Mouse (Mus musculus): ENCODE measurements around the gene Sec24c. TPM values are rescaled to one million over a fixed set of nuclear protein-coding genes. Genes with fewer than 3 reads are reported as not detected.
"Not testable (repeated sequence)": the region's sequence is repeated elsewhere in the genome, so short reads cannot be mapped to it uniquely, and the experiment has no call there.

The Sec24c gene
- polyA plus RNA-seq (2015; fragmentation: Nextera tagmentation; extraction: Ambion mirVana) = 90.5 and 110 TPM in 2 replicates

DNA sequence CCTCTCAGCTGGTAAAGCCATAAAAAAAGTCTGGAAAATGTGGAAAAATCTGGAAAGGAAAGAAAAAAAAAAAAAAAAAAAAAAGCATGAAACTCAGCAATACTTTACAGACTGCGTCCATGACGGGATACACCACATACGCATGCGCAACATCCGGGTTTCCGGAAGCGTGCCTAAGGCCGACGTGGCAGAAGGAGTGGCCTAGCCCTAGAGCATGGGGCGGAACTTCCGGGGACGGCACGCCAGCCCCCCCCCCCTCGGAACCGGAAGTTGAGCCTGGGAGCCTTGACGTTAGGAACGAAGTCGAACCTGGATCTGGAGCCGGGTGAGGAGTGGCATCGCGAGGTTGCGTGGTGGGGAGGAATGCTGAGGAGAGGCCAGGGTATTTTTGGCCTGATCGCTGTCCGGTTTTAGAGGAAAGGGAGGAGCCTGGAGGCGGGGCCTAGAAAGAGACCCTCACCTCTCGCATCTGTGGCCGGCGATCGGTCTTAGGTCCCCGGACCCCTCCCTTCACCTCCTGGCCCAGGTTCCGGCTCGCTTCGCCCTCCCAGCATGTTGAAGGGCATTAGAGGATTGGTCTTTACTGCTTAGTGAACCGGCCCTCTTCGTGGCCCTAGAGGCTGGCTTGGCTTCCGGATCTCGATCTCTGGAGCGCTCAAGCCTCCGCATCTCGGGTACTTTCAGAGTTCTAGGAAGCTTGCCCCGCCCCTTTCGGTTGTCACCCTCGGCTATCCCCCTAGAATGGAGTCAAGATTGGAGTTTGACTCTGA lies at the start of gene Sec24c:
Gene Sec24c, plus strand, starts transcription at position 245 of the 770 bp plus-strand sequence.
- Histone ChIP-seq H3K9ac (ENCODE audit: low read length) (peak within 1 kb of the TSS; percentile 95), H3K4me1 (ENCODE audit: control insufficient read depth, insufficient read depth, low read length) (peaks cover 13% of the 10 kb centered on the region), H3K27me3 (ENCODE audit: control insufficient read depth, insufficient read depth, low read length) (no peaks in the 10 kb centered on the region), H3K36me3 (ENCODE audit: control insufficient read depth, insufficient read depth, low read length) (peaks cover 18% of the 10 kb centered on the region), H3K4me3 (replicated peaks; ENCODE audit: low read length) (peak within 1 kb of the TSS; percentile 97), H3K27ac (ENCODE audit: low read length) (peak within 1 kb of the TSS; percentile 98), H3K4me2 (ENCODE audit: low read depth, low read length) (peak within 1 kb of the TSS; percentile 94), H3K9me3 (replicated peaks; ENCODE audit: control insufficient read depth, low read length) (no peaks in the 10 kb centered on the region)
- under 1% methylated on average over 43 of the region's 43 CpGs for WGBS
- peak; percentile 97 for ATAC-seq (ENCODE audit: insufficient read depth, low FRiP score)

DNA sequence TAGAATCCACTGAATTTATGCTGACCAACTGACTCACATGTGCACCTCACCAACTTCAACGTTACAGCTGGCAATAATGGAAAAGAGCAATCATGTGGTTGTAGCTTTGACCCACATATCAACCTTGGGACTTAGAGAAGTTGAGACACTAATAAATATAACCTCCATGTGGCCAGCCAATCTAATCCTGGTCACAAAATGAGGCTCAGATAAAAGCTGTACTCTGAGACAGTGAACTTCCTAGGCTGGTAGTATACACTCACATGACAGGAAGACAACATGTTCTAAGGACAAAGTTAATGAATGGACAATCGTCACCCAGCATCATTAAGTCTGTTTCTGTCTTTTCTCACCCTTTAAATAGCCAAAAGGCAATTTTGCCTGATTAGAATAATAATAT lies 47.7 kb upstream of the Sec24c start:
- no peak overlapping the region for H3K9ac ChIP-seq (ENCODE audit: low read length)
- H3K9me3 ChIP-seq (replicated peaks; ENCODE audit: control insufficient read depth, low read length) = no peaks in the 10 kb centered on the region
- WGBS = 81% methylated on average over 2 of the region's 2 CpGs
- H3K27me3 ChIP-seq (ENCODE audit: control insufficient read depth, insufficient read depth, low read length) = no peaks in the 10 kb centered on the region
- no peaks in the 10 kb centered on the region for H3K36me3 ChIP-seq (ENCODE audit: control insufficient read depth, insufficient read depth, low read length)
- no peak overlapping the region for H3K4me2 ChIP-seq (ENCODE audit: low read depth, low read length)
- H3K4me1 ChIP-seq (ENCODE audit: control insufficient read depth, insufficient read depth, low read length) = no peaks in the 10 kb centered on the region
- no peak for ATAC-seq (ENCODE audit: insufficient read depth, low FRiP score)
- no peak overlapping the region for H3K4me3 ChIP-seq (replicated peaks; ENCODE audit: low read length)
- H3K27ac ChIP-seq (ENCODE audit: low read length) = no peak overlapping the region

DNA sequence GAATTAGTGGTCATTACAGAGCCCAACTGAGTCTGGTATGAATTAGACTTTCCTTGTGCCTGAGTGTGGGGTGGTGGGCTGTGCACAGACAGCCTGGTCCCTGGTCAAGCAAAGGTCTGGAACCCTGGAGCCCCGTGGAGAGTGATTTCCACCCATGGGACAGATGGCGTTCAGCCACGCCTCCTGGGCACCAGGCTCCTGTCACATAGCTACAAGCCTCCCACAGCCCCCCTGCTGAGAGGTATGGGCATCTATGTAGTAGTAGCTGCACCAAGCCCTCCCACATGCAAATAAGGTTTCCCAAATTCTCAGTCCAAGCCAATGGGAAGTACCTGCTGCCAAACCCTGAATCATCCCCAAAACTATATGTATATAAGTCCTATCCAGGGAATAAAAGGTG lies 47.1 kb upstream of the Sec24c start:
- WGBS = 82% methylated on average over 3 of the region's 3 CpGs
- no peak for ATAC-seq (ENCODE audit: insufficient read depth, low FRiP score)
- no peak overlapping the region for H3K27ac ChIP-seq (ENCODE audit: low read length)

DNA sequence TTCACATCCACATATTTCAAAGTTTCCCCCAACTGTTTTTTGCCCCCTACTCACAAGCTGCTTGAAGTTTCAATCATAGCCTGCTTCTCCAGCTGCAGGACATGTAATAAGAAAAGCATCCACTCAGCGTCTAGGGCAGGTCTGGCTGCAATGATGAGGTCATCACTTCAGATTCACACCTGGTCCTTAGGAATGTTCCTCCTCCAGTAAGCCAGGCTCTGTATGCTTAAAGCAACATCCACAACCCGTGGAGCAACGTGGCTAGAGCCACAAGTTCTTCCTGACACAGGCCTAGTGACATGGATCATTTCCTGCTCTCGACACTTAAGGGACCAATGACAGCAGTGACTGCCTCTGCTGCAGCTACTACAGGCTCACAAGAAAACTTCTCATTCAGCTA lies 42.9 kb upstream of the Sec24c start:
- H3K4me3 ChIP-seq (replicated peaks; ENCODE audit: low read length) = no peak overlapping the region
- H3K9me3 ChIP-seq (replicated peaks; ENCODE audit: control insufficient read depth, low read length) = no peaks in the 10 kb centered on the region
- H3K9ac ChIP-seq (ENCODE audit: low read length) = no peak overlapping the region
- ATAC-seq (ENCODE audit: insufficient read depth, low FRiP score) = no peak
- H3K27me3 ChIP-seq (ENCODE audit: control insufficient read depth, insufficient read depth, low read length) = no peaks in the 10 kb centered on the region
- no peak overlapping the region for H3K4me2 ChIP-seq (ENCODE audit: low read depth, low read length)
- no peaks in the 10 kb centered on the region for H3K36me3 ChIP-seq (ENCODE audit: control insufficient read depth, insufficient read depth, low read length)
- no peak overlapping the region for H3K27ac ChIP-seq (ENCODE audit: low read length)
- 43% methylated on average over 4 of the region's 4 CpGs for WGBS
- no peaks in the 10 kb centered on the region for H3K4me1 ChIP-seq (ENCODE audit: control insufficient read depth, insufficient read depth, low read length)

More for the DNA sequence above, 47.1 kb upstream of the Sec24c start:
- no peak overlapping the region for H3K4me2 ChIP-seq (ENCODE audit: low read depth, low read length)
- no peaks in the 10 kb centered on the region for H3K36me3 ChIP-seq (ENCODE audit: control insufficient read depth, insufficient read depth, low read length)
- H3K27me3 ChIP-seq (ENCODE audit: control insufficient read depth, insufficient read depth, low read length) = no peaks in the 10 kb centered on the region
- H3K9ac ChIP-seq (ENCODE audit: low read length) = no peak overlapping the region
- no peaks in the 10 kb centered on the region for H3K9me3 ChIP-seq (replicated peaks; ENCODE audit: control insufficient read depth, low read length)
- no peaks in the 10 kb centered on the region for H3K4me1 ChIP-seq (ENCODE audit: control insufficient read depth, insufficient read depth, low read length)
- H3K4me3 ChIP-seq (replicated peaks; ENCODE audit: low read length) = no peak overlapping the region

DNA sequence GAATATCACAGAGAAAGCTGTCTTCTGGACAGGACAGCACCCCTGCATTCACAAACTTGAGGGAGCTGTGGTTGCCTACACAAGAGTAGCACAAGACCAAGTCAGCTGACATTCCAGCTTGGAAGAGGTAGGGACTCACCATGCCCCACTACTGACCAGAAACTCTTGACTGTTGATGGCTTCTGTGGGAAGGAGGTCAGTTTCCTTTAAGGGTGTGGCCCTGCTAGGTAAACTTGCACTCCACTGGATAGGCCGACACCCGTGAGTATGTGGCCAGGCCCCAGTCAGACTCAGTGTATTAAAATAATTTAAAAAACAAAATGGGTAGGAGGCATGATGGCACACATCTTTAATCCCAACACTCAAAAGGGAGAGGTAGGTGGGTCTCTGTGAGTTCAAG lies 38.6 kb upstream of the Sec24c start:
- ATAC-seq (ENCODE audit: insufficient read depth, low FRiP score) = peak; percentile 49; the same call in 1 of the 2 replicates
- 0 out of 2 replicates have a peak, but pooled peaks cover 3% of the 10 kb centered on the region for H3K4me1 ChIP-seq (ENCODE audit: control insufficient read depth, insufficient read depth, low read length)
- H3K9me3 ChIP-seq (replicated peaks; ENCODE audit: control insufficient read depth, low read length) = no peaks in the 10 kb centered on the region
- H3K4me3 ChIP-seq (replicated peaks; ENCODE audit: low read length) = no peak overlapping the region
- no peaks in the 10 kb centered on the region for H3K27me3 ChIP-seq (ENCODE audit: control insufficient read depth, insufficient read depth, low read length)
- 63% methylated on average over 2 of the region's 2 CpGs for WGBS
- no peaks in the 10 kb centered on the region for H3K36me3 ChIP-seq (ENCODE audit: control insufficient read depth, insufficient read depth, low read length)
- H3K9ac ChIP-seq (ENCODE audit: low read length) = no peak overlapping the region
- H3K27ac ChIP-seq (ENCODE audit: low read length) = no peak overlapping the region
- no peak overlapping the region for H3K4me2 ChIP-seq (ENCODE audit: low read depth, low read length)

DNA sequence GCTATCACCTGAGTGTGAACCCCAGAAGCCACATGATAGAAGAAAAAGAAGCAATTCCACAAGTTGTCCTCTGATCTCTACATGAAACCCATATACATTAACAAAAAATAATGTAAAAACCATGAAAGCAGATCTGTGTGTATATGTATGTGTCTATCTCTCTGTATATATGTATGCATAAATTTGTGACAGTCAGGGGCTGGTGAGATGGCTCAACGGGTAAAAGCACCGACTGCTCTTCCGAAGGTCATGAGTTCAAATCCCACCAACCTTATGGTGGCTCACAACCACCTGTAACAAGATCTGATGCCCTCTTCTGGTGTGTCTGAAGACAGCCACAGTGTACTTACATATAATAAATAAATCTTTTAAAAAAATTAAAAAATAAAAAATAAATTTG lies 37.1 kb upstream of the Sec24c start:
- ATAC-seq (ENCODE audit: insufficient read depth, low FRiP score) = not testable (repeated sequence)

DNA sequence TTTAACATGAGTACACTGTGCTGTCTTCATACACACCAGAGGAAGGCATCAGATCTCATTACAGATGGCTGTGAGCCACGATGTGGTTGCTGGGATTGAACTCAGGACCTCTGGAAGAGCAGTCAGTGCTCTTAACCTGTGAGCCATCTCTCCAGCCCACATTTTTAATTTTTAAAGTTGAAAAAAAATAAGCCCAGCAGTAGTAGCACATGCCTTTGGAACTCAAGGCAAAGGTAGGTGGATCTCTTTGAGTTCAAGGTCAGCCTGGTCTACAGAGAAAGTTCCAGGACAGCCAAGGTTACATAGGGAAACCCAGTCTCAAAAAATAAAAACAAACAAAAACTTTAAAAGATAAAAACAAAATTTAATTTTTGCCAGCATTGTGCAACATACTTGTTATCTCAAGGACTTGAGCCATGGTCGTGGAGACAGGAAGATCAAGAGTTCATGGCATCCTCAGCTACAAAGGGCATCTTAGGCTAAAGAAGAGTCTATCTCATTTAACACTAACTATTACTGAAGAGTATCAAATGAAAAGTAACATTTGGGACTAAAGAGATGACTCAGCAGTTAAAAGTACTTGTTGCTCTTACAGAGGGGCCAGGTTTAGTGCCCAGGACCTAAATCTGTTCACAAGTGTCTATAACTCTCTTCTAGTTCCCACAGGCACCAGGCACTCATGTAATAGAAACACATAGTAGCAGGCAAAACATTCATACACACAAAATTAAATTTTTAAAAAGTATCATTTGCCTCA lies 36.1 kb upstream of the Sec24c start:
- ATAC-seq (ENCODE audit: insufficient read depth, low FRiP score) = no peak
- Histone ChIP-seq H3K4me3 (replicated peaks; ENCODE audit: low read length) (no peak overlapping the region), H3K9ac (ENCODE audit: low read length) (no peak overlapping the region), H3K27ac (ENCODE audit: low read length) (no peak overlapping the region), H3K4me2 (ENCODE audit: low read depth, low read length) (no peak overlapping the region), H3K9me3 (replicated peaks; ENCODE audit: control insufficient read depth, low read length) (no peaks in the 10 kb centered on the region), H3K36me3 (ENCODE audit: control insufficient read depth, insufficient read depth, low read length) (no peaks in the 10 kb centered on the region), H3K27me3 (ENCODE audit: control insufficient read depth, insufficient read depth, low read length) (no peaks in the 10 kb centered on the region), H3K4me1 (ENCODE audit: control insufficient read depth, insufficient read depth, low read length) (0 out of 2 replicates have a peak, but pooled peaks cover 6% of the 10 kb centered on the region)
- WGBS = 79% methylated on average over 2 of the region's 2 CpGs

More for the DNA sequence above, 37.1 kb upstream of the Sec24c start:
- H3K4me1 ChIP-seq (ENCODE audit: control insufficient read depth, insufficient read depth, low read length); H3K9me3 ChIP-seq (replicated peaks; ENCODE audit: control insufficient read depth, low read length); H3K36me3 ChIP-seq (ENCODE audit: control insufficient read depth, insufficient read depth, low read length); H3K4me3 ChIP-seq (replicated peaks; ENCODE audit: low read length); H3K27me3 ChIP-seq (ENCODE audit: control insufficient read depth, insufficient read depth, low read length); H3K4me2 ChIP-seq (ENCODE audit: low read depth, low read length); H3K9ac ChIP-seq (ENCODE audit: low read length); H3K27ac ChIP-seq (ENCODE audit: low read length): not testable (repeated sequence)
- WGBS = 92% methylated on average over 3 of the region's 3 CpGs

DNA sequence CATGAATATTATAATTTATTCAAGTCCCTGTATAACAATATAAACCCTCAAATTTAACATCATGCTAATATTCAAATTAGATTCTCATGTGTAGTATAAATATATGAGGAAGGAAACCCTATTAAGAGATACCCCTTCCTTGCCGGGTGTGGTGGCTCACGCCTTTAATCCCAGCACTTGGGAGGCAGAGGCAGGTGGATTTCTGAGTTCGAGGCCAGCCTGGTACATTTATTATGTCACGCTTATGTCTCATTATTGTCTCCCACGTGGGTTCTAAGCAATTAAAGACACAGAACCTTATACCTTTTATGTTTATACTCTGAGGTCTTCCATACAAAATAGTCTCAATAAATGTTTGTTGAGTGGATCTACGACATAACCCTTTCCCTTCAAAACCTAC lies 35.4 kb upstream of the Sec24c start:
- Histone ChIP-seq H3K36me3 (ENCODE audit: control insufficient read depth, insufficient read depth, low read length) (no peaks in the 10 kb centered on the region), H3K4me3 (replicated peaks; ENCODE audit: low read length) (no peak overlapping the region), H3K4me1 (ENCODE audit: control insufficient read depth, insufficient read depth, low read length) (0 out of 2 replicates have a peak, but pooled peaks cover 6% of the 10 kb centered on the region), H3K9ac (ENCODE audit: low read length) (no peak overlapping the region), H3K27me3 (ENCODE audit: control insufficient read depth, insufficient read depth, low read length) (no peaks in the 10 kb centered on the region), H3K27ac (ENCODE audit: low read length) (no peak overlapping the region), H3K9me3 (replicated peaks; ENCODE audit: control insufficient read depth, low read length) (no peaks in the 10 kb centered on the region), H3K4me2 (ENCODE audit: low read depth, low read length) (no peak overlapping the region)
- ATAC-seq (ENCODE audit: insufficient read depth, low FRiP score) = no peak
- WGBS = 91% methylated on average over 6 of the region's 6 CpGs
